Mouse (Mus musculus) ES-E14 (cell line): ENCODE measurements around the gene Hils1. TPM values are rescaled to one million over a fixed set of nuclear protein-coding genes. Genes with fewer than 3 reads are reported as not detected.

Experiments
- DNase-seq: peaks from one replicate; pipeline ENCODE4 v3.0.0-alpha.2; 2013; ENCODE audit warnings: low read depth, low spot score
- H3K27ac ChIP-seq: 2 replicates; pipeline ENCODE4 v1.5.1; 2012; ENCODE audit warnings: low read depth, mild to moderate bottlenecking, low read length, moderate library complexity, mixed read lengths; ENCODE audit not compliant: poor library complexity, insufficient read depth, severe bottlenecking
- H3K36me3 ChIP-seq: 2 replicates; pipeline ENCODE4 v1.6.1; 2012; ENCODE audit warnings: mild to moderate bottlenecking, low read length, moderate library complexity, mixed read lengths; ENCODE audit not compliant: control insufficient read depth, poor library complexity, insufficient read depth, severe bottlenecking
- H3K4me1 ChIP-seq, 2 experiments: fragments of 150-350 bp in 1 of 2; sonication (generic) in 1 of 2; 2 replicates each; pipeline ENCODE4 v1.6.1; 2012; ENCODE audit warnings: low read length in 2 of 2, mild to moderate bottlenecking in 1 of 2, mixed read lengths in 1 of 2; ENCODE audit not compliant: control insufficient read depth in 2 of 2, insufficient read depth in 2 of 2, poor library complexity in 1 of 2
- H3K4me3 ChIP-seq, 2 experiments: fragments of 150-350 bp in 1 of 2; sonication (generic) in 1 of 2; 2 replicates each; pipeline ENCODE4 v1.5.1; 2012; ENCODE audit warnings: low read length in 2 of 2, low read depth in 1 of 2, mild to moderate bottlenecking in 1 of 2, mixed read lengths in 1 of 2; ENCODE audit not compliant: insufficient read depth in 1 of 2, poor library complexity in 1 of 2, severe bottlenecking in 1 of 2
- H3K9ac ChIP-seq: 2 replicates; pipeline ENCODE4 v1.6.1; 2012; ENCODE audit warnings: low read depth, mild to moderate bottlenecking, low read length, mixed read lengths; ENCODE audit not compliant: poor library complexity, insufficient read depth, severe bottlenecking
- H3K9me3 ChIP-seq: fragments of 150-350 bp; sonication (generic); 2 replicates; pipeline ENCODE4 v1.6.1; 2012; ENCODE audit warnings: low read depth, mild to moderate bottlenecking, low read length; ENCODE audit not compliant: control insufficient read depth, insufficient read depth
- CHD2 ChIP-seq: IDR thresholded peaks from 2 replicates; pipeline ENCODE4 v1.6.1; 2014; ENCODE audit warnings: mild to moderate bottlenecking, low read depth, low read length, inconsistent platforms
- HCFC1 ChIP-seq: IDR thresholded peaks from 2 replicates; pipeline ENCODE4 v1.6.1; 2012; ENCODE audit warnings: low read length, inconsistent platforms, borderline replicate concordance; ENCODE audit not compliant: insufficient read depth
- MAFK ChIP-seq: IDR thresholded peaks from 2 replicates; pipeline ENCODE4 v1.6.1; 2014; ENCODE audit warnings: mild to moderate bottlenecking, low read depth, low read length, inconsistent platforms; ENCODE audit not compliant: insufficient read depth
- ZC3H11A ChIP-seq: IDR thresholded peaks from 2 replicates; pipeline ENCODE4 v1.6.1; 2012; ENCODE audit warnings: low read depth, mild to moderate bottlenecking, inconsistent platforms, low read length, borderline replicate concordance
- ZNF384 ChIP-seq: IDR thresholded peaks from 2 replicates; pipeline ENCODE4 v1.6.1; 2012; ENCODE audit warnings: low read depth, low read length, inconsistent platforms
- in situ Hi-C, 2 experiments: fragments of 600-800 bp; cut with MboI; formaldehyde crosslinking; loops; one replicate each; pipeline ENCODE4 v1.15.1; 2025; ENCODE audit warnings: low sequenced_read_pairs in 2 of 2, inconsistent platforms in 1 of 2; ENCODE audit not compliant: unreplicated experiment in 2 of 2
- total RNA-seq: library from RNA; depleted of rRNA; stranded (reverse); fragments of 300-350 nt; gene quantifications from 2 replicates; pipeline ENCODE4 v1.2.3, GENCODE M21; 2012

Hils1 gene
- total RNA-seq, 1 experiment: not detected

DNA sequence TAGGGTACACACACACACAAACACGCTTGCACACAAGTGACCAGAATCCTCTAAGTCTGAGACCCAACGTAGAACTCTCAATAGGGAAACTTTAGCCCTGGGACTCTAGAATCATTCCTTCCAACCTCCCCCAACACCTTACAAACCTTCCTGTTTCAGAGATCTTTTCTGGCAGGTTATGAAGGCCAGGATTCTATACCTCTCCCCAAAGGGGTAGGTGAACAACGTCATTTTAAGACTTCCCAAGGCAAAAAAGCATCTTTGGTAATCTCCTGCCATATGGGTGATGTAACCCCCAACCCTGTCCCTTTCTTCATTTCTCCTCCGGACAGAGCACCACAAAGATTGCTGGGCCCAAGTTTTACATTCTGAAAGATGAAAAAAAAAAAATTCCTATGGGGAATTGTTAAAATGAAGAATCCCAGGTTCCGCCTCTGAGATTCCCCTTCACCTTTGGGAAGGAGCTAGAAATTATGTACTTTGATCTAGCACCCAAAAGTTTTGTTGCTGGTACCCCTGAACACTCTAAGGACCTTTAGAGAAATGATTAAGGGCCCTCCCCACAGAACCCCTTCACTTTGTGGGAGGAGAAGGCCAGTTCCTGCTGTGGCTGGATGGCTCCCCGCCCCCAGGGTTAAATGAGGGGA, 22.8 kb downstream of the Hils1 start:
- no peaks in the 10 kb centered on the region for H3K9me3 ChIP-seq
- no peaks in the 10 kb centered on the region; the same call in 1 of the 2 replicates for H3K36me3 ChIP-seq
- in situ Hi-C loops: no loop called here
- H3K9ac ChIP-seq: peak overlapping the region; percentile 71; the same call in 1 of the 2 replicates
- peaks cover 3 to 39% of the 10 kb centered on the region in 2 experiments; a peak in 3 of 4 replicates for H3K4me1 ChIP-seq
- TF ChIP-seq ZC3H11A: no peak
- peak overlapping the region; percentile 81 to 89 for H3K4me3 ChIP-seq
- peak overlapping the region; percentile 53; the same call in 1 of the 2 replicates for H3K27ac ChIP-seq
- DNase-seq: no peak

DNA sequence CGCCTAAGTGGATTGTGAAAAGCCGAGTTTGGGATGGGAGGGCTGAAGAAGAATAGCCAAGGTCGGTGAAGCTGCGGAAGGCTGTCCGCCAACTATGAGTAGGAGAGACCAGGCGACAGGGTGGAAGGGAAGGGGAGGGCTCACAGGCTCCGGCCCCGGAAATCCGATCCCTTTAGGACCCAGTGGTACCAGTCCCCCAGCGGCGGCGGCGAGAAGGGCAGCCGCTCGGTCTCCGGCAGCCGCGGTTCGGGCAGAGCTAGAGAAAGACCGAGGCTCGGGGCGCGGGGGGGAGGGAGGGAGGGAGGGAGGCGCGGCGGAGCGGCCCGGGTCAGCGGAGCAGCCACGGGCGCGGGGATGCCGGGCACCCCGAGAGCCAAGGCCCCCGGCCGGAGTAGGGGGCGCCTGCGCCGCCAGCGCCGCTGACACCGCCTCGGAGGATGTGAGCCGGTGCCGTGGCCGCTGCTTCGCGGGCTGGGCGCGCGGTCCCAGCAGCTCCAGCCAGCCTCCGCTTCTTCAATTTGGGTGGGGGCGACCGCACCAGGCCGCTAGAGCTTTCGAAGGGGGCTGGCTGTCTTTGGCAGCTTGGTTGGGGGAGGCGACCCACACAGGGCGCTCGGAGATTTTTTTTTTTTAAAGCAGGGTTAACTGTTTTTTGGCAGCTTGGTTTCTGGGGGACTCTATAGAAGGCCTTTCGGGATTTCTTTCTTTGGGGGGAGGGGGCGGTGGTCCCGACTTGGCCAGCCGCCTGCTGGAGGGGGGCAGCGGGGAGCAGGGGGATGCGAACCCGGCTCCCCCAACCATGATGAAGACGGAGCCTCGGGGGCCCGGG, 23.6 kb downstream of the Hils1 start, which contains the start of gene Ppp1r9b:
TSS of gene Ppp1r9b (plus strand) at position 287 of the 829 bp plus-strand sequence.
- H3K27ac ChIP-seq: peak within 1 kb of the TSS; percentile 53; the same call in 1 of the 2 replicates
- H3K4me1 ChIP-seq: peaks cover 3 to 35% of the 10 kb centered on the region in 2 experiments; a peak in 3 of 4 replicates
- in situ Hi-C loops: no loop called here
- H3K36me3 ChIP-seq: no peaks in the 10 kb centered on the region; the same call in 1 of the 2 replicates
- peak within 1 kb of the TSS; percentile 79 for H3K9ac ChIP-seq
- peak within 1 kb of the TSS; percentile 81 to 89 for H3K4me3 ChIP-seq
- TF ChIP-seq ZC3H11A (no peak), MAFK (no peak), HCFC1 (0 out of 2 replicates have a peak, but pooled peaks have one; percentile 44), CHD2 (no peak), ZNF384 (no peak)
- H3K9me3 ChIP-seq: no peaks in the 10 kb centered on the region
- peak; percentile 74 for DNase-seq

DNA sequence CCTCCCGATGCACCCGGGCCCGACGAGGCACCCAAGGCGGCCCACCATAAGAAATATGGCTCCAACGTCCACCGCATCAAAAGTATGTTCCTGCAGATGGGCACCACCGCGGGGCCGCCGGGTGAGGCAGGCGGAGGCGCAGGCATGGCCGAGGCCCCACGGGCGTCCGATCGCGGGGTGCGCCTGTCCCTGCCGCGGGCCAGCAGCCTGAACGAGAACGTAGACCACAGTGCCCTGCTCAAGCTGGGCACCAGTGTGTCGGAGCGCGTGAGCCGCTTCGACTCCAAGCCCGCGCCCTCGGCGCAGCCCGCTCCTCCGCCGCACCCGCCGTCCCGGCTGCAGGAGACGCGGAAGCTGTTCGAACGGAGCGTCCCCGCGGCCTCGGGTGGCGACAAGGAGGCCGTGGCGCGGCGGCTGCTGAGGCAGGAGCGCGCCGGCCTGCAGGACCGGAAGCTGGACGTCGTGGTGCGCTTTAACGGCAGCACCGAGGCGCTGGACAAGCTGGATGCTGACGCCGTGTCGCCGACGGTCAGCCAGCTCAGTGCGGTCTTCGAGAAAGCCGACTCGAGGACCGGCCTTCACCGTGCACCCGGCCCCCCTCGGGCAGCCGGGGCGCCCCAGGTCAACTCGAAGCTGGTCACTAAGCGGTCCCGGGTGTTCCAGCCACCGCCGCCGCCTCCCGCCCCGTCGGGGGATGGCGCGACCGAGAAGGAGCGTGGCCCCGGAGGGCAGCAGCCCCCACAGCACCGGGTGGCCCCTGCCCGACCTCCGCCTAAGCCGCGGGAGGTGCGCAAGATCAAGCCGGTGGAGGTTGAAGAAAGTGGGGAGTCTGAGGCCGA, 24.5 kb downstream of the Hils1 start:
- Histone ChIP-seq H3K27ac (no peak overlapping the region), H3K4me3 (peak overlapping the region; percentile 81 to 89), H3K36me3 (peaks cover 7% of the 10 kb centered on the region; the same call in 1 of the 2 replicates), H3K9ac (peak overlapping the region; percentile 79), H3K4me1 (peaks cover 3 to 32% of the 10 kb centered on the region in 2 experiments; a peak in 3 of 4 replicates), H3K9me3 (no peaks in the 10 kb centered on the region)
- TF ChIP-seq ZNF384 (no peak), MAFK (no peak), CHD2 (no peak), ZC3H11A (no peak), HCFC1 (no peak)
- no peak for DNase-seq
- in situ Hi-C loops: no loop called here

DNA sequence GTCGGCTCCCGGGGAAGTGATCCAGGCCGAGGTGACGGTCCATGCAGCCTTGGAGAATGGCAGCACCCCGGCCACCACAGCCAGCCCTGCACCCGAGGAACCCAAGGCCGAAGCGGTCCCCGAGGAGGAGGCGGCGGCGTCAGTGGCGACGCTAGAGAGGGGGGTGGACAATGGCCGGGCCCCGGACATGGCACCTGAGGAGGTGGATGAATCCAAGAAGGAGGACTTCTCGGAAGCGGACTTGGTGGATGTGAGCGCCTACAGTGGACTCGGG, 25.0 kb downstream of the Hils1 start:
- Histone ChIP-seq H3K9me3 (no peaks in the 10 kb centered on the region), H3K9ac (peak overlapping the region; percentile 79), H3K27ac (no peak overlapping the region), H3K36me3 (peaks cover 9% of the 10 kb centered on the region; the same call in 1 of the 2 replicates), H3K4me3 (peak overlapping the region; percentile 81 to 89), H3K4me1 (peaks cover 3 to 28% of the 10 kb centered on the region in 2 experiments; a peak in 3 of 4 replicates)
- no peak for TF ChIP-seq ZNF384
- TF ChIP-seq MAFK: no peak
- TF ChIP-seq HCFC1: no peak
- TF ChIP-seq ZC3H11A: no peak
- no peak for TF ChIP-seq CHD2
- DNase-seq: no peak
- in situ Hi-C loops: no loop called here
